Mouse (Mus musculus) naive thymus-derived CD4-positive, alpha-beta T cell, adult 2 months (primary cell): ENCODE results near the gene Csf2rb2.
A peak's percentile ranks its signal among the peaks of the same experiment; 100 is the strongest.
"Not testable (repeated sequence)": the region's sequence is repeated elsewhere in the genome, so short reads cannot be mapped to it uniquely, and the experiment has no call there.

Experiments used
- DNase-seq: peaks from one replicate; pipeline ENCODE4 v3.0.0-alpha.2; 2011; ENCODE audit warnings: low read depth

Gene Csf2rb2

DNA sequence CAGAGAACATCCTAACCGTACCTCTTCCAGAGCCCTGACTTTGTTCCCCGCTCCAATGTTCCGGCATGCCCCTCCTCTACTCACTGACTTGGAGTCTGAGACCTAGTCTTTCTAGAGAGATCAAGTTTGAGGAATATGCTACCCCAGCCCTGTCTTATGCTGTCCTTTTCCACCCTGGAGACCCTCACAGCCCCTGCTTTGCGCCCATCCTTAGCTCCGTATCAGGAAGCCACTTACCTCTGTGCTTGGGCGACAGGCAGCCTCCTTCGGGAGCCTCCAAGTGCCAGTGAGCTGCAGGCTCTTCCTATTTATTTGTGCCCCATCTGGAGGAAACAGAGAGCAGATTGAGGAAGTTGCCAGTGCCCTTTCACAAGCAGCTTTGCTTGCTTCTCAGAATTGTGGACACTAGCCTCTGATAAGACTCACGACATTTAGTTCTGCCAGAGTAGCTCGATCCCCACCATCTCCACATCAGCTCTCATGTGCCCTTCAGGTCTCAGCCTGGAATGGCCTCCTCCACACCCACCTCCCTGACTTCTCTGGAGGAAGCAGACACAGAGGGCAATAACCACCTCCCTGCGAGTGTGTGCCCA lies at the start of gene Csf2rb2:
TSS of gene Csf2rb2 (minus strand) at position 381 of the 593 bp plus-strand sequence.
- DNase-seq: no peak

DNA sequence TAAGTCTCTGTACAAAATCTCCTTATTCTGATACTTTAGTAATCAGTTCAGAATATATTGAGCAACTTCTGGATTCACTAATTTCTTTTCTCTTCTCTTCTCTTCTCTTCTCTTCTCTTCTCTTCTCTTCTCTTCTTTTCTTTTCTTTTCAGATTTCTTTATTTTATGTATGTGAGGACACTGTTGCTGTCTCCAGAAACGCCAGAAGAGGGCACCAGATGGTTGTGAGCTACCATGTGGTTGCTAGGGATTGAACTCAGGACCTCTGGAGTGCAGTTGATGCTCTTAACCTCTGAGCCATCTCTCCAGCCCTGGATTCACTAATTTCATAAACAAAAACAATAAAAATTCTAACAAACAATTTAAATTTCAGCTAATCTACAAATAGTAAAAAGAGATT lies 49.4 kb upstream of the Csf2rb2 start:
- peak; percentile 54 for DNase-seq

DNA sequence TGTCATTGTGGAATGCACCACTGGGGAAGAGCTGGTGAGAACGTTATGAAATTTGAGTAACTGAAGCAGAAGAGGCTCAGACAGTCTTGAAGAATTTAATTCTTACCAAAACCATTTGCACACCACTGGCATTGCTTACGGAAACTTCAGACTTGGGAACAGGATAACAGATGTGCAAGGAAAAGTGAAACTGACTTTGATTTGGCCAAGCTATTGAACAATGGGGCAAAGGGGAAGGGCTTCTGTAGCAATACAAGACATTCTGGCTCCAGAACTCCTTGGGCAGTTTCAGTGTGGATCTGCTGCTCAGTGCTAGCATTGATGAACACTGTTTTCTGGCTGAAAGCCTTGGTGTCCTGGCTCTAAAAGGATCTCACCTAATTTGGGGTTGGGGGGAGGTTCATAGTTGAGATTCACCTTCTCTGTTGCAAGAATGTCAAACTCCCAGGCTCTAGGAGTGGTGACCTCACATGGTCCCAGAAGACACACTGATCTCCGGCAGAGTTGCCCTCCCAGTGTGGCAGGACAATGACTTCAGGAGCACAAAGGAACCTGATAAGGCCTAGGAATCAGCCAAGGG lies 46.2 kb upstream of the Csf2rb2 start:
- no peak for DNase-seq

DNA sequence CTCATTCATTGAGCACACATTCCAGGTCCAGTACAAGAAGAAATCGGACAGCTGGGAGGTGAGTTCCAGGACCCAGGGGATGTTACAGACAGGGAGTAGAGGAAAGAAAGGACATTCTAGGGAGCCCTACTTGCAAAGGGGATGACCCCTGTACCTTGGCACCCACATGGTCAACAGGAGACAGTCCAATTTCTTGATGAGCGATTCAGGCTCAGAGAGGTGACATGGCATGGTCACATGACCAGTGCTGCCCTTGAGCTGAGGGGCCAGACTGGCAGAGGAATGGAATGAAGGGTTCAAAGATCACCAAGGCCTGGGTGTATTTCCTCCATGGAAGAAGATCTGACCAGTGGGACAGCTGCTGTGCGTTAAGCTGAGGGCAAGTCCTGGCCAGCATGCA lies 39.0 kb upstream of the Csf2rb2 start:
- DNase-seq: no peak

- no peak for DNase-seq
These were observed 38.2 kb upstream of the Csf2rb2 start for GRCm38 (mm10) chr15:78343683-78344082.

- DNase-seq: not testable (repeated sequence)
These were observed 35.4 kb upstream of the Csf2rb2 start for GRCm38 (mm10) chr15:78340919-78341318.

DNA sequence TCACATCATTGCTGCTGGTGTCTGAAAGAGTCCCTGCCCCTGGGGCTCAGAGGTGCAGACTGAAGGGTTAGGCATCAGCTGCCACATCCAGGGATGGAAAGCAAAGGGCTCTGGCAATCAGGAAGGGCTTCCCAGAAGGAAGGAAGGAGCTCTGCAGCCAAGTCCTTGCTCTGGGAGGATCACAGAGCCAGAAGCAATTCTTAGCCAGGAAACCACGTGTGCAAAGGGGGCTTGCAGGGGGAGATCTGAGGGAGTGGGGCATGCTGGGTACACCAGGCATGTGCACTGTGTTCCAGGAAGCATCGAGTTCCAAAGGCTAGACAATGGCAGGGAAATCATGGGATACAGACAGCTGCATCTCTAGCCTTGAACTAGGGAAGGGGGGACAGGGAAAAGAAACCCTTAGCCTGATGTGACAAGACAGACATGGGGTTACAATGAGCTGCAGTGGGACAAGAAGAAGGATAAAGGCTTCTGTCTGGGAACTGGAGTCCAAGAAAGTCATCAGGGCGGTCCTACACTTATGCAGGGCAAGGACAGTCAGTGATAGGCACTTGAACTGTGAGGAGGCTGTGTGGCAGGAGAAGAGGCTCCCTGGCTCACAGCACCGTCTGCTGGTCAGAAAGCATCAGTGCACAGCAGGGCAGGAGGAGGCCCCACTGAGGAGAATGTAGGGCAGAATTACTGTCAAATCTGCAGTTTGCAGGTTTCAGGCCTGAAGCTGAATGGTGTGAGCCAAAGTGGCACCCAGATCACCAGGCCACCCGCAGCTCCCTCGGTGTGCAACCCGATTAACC lies 34.3 kb upstream of the Csf2rb2 start:
- DNase-seq: peak; percentile 24

DNA sequence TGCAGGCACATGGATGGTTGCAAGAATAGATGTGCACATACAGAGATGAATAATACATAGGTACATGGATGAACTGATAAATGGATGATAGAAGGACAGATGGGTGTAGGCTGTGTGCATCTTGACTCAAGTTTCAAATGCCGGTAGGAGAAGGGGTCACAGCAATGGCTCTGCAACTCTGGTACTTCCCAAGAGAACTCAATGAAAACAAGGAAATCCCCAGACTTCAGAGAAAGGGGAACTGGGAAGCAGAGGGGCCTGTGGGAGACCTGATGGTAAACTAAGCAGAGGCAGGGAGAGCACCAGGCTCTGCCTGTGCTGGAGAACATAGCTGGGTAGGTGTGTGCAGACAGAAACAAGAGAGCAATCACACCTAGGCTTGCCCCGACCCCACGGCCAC lies 28.9 kb upstream of the Csf2rb2 start:
- DNase-seq: no peak

GRCm38 (mm10) chr15:78332981-78333380 lies 27.5 kb upstream of the Csf2rb2 start:
- DNase-seq: no peak

GRCm38 (mm10) chr15:78331523-78332340 lies 26.2 kb upstream of the Csf2rb2 start:
- no peak for DNase-seq

DNA sequence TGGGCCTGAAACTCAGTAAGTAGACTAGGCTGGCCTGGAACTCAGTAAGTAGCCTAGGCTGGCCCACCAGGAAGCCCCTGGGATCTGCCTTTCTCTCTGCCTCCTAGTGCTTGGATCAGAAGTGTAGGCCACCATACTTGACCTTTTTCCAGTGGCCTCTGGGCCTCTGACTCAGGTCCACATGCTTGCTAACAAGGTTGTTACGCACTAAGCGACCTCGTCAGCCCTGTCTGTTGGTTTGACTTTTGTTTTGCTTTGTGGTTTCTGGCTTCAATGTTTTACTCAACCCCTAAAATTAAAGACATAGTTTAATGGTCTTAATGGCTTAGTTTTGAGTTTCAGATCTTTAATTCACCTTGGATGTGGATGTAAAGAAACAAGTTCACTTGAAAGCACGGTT lies 25.2 kb upstream of the Csf2rb2 start:
- DNase-seq: no peak

- not testable (repeated sequence) for DNase-seq
These were observed 24.5 kb upstream of the Csf2rb2 start for GRCm38 (mm10) chr15:78329972-78330371.

GRCm38 (mm10) chr15:78328520-78329097 lies 23.1 kb upstream of the Csf2rb2 start:
- DNase-seq: no peak

DNA sequence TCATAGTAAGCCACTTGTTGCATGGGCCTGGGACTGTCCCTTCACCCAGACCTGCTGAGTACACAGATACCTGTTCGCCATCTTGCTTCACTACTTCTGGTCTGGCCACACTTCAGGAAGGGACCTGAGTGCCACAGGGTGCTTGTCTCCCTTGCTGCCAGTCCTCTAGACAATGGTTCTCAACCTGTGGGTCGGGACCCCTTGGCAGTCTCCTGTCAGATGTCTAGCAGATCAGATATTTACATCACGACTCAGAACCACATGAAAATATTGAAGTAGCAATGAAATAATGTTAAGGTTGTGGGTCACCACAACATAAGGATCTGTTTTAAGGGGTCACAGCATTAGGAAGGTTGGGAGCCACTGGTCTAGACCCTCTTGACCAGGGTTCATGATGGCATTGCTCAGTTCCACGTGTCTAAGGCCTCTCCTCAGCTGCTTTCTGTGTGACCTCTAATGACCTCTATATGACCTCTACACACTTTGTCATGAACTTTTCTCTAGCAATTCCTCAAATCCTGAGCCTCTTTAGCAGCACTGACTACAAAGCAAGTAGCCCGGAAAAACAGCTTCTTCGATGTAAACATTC lies 22.3 kb upstream of the Csf2rb2 start:
- not testable (repeated sequence) for DNase-seq

DNA sequence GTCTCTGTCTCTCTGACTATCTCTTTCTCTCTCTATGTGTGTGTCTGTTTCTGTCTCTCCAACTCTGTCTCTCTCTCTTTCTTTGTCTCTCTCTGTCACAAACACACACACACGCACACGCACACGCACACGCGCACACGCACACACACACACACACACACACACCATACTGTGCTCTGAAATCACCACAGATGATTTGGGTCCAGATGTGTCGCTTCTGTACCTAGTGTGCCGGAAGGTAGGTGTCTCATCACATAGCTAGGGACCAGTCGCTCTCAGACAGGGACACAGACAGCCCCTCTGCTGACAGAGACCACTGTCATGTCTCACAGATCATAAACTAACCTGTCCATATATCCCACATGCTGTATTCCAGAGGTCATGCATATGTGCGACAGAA lies 21.2 kb upstream of the Csf2rb2 start:
- no peak for DNase-seq

- no peak for DNase-seq
These were observed 20.3 kb upstream of the Csf2rb2 start, which contains the start of gene Csf2rb for GRCm38 (mm10) chr15:78325671-78326339. Gene Csf2rb, plus strand, starts transcription at chr15:78325752.

- DNase-seq: no peak
These were observed 18.8 kb upstream of the Csf2rb2 start for GRCm38 (mm10) chr15:78324294-78324693.

GRCm38 (mm10) chr15:78323366-78323765 lies 17.8 kb upstream of the Csf2rb2 start:
- DNase-seq: no peak

- DNase-seq: peak; percentile 41
These were observed 15.4 kb upstream of the Csf2rb2 start for GRCm38 (mm10) chr15:78320825-78321496.
